Mouse (Mus musculus) large intestine, adult 2 months (tissue): Measurements from ENCODE around the gene Atp5l. TPM values are rescaled to one million over a fixed set of nuclear protein-coding genes. Genes with fewer than 3 reads are reported as not detected.
A peak's percentile ranks its signal among the peaks of the same experiment; 100 is the strongest.
"Not testable (repeated sequence)": the region's sequence is repeated elsewhere in the genome, so short reads cannot be mapped to it uniquely, and the experiment has no call there.

Experiments used
- DNase-seq: peaks from one replicate; pipeline ENCODE4 v3.0.0-alpha.2; 2012; ENCODE audit warnings: low read depth, low spot score
- WGBS: fragments of 180-500 bp; shearing (Covaris S2); methylation state at CpG from one replicate; pipeline ENCODE4 v1.1.7; 2018; 5-methylcytosine and 5-hydroxymethylcytosine counted together
- polyA plus RNA-seq: library from polyadenylated mRNA; depleted of rRNA; stranded (reverse); fragments of >200 nt; gene quantifications from 2 replicates; pipeline ENCODE4 v1.2.3, GENCODE M21; 2012; rRNA removed

The Atp5l gene
- polyA plus RNA-seq: 453 and 486 TPM in 2 replicates

DNA sequence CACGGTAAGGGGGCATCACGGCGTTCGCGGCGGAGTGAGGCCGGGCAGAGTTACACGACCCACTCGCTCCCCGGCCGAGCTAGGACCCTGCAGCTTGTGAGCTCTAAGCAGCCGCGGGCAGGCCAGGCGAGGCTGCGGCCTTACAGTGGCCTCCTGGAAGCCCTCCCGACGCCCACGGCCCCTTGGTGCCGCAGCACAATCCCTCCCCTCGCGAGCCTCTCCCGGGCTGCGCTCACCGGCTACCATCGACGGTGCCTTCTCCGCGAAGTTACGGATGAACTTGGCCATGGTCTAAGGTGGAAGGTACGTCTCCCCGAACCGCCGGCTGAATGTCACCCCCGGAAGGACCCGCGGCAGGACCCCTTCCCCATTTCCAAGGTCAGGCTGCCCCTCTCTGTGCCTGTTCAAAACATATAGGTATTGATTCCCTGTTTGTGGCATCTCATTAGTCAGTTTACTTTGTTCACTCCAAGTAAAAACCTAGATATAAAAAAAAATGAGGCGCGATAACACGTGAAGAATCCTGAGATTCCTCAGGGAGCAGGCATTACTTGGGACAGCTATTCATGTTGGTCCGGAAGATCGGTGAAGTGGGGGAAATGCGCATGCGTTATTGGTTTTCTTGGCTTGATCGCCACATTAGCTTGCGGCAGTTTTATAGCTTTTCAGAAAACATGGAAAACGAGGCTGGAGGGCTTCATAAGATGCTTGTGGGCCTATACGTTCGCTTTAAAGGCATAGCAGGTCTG, at the start of gene Atp5l:
Gene Atp5l (minus strand): TSS at position 369 of the 749 bp plus-strand sequence.
- DNase-seq: peak; percentile 89
- WGBS: under 1% methylated on average over 48 of the region's 48 CpGs

DNA sequence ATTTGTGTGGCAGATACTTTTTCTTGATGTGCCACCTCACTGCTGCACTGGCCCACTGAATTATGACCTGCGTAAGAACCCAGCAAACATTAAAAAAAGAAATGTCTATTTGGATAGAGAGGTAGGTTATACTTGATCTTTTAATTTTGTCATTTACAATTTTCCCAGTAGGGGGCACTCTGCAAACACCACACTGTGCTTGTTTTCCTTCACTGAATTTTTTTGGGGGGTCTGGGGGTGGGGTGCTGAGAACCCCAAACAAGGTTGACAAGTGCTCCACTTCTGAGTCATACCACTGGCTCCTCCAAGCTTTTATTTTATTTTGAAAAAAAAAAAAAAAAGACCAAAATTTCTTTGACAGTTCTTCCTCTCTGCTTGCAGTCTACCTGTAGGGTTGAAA, 48.9 kb upstream of the Atp5l start:
- DNase-seq: no peak
- WGBS: 34% methylated on average over 1 of the region's 1 CpGs

DNA sequence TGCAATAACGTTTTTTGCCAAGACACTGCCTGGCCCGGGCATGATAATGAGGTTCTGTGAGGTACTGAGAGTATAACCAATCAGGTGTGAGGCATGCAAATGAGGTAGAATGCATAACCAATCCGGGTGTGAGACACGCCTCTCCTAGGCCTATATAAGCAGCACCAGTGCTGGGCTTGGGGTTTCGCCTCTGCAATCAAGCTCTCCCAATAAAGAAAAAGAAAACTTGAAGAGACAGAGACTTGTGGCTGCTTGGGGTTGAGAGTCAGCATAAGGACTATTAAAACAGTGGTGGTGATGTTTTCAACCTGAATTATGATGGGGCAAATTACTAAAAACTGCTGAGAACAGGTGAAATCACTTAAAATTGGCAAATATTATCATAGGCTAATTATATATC, 47.2 kb upstream of the Atp5l start:
- not testable (repeated sequence) for DNase-seq
- 71% methylated on average over 5 of the region's 5 CpGs for WGBS

GRCm38 (mm10) chr9:44966815-44967242, 46.3 kb upstream of the Atp5l start:
- peak; percentile 54 for DNase-seq
- 16% methylated on average over 3 of the region's 3 CpGs for WGBS

GRCm38 (mm10) chr9:44965833-44966466, 45.4 kb upstream of the Atp5l start:
- no peak for DNase-seq
- 12% methylated on average over 10 of the region's 10 CpGs for WGBS

- under 1% methylated on average over 39 of the region's 39 CpGs for WGBS
- peak; percentile 96 for DNase-seq
These were observed 44.7 kb upstream of the Atp5l start, which contains the start of gene Ube4a for GRCm38 (mm10) chr9:44965126-44965832. Gene Ube4a, minus strand, starts transcription at chr9:44965600.

DNA sequence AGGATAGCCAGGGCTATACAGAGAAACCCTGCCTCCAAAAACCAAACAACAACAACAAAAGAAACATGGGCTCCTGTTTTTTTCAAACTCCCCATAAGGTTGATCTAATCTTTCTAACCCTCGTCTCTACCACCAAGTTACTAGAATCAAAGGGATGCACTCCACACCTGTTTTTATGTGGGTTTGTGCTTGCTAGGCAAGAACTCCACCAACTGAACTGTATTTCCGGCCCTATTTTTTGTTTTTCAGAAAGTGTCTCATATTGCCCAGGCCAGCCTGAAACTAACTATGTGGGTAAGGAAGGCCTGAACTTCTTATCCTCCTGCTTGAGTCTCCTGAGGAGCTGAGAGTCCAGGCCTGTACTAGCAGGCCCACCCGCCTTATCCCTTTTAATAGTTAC, 33.9 kb upstream of the Atp5l start:
- 92% methylated on average over 3 of the region's 3 CpGs for WGBS
- DNase-seq: no peak

- 62% methylated on average over 5 of the region's 5 CpGs for WGBS
- DNase-seq: no peak
These were observed 27.3 kb upstream of the Atp5l start for GRCm38 (mm10) chr9:44947836-44948235.

DNA sequence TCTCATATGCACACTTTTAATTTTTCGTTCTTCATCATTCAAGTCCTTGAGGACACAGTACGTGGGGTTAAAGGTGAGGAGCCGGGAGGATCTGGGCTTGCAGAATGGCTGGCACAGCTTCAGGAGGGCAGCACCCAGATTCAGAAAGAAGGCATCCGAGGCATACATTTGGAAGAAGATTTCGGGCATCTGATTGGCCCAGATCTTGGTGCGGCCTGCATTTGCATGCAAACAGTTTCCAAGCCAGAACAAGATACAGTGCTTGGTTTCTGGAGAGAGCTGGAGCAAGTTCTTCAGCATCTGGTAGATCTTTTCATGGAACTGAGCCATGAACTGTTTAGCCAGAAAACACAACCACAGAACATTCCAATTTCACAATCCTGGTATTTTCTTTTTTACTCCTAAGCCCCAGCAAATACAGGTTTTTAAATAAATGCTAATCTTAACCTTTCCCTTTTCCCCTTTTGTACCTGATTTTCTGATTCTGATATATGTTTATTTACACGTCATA, 25.7 kb upstream of the Atp5l start:
- 89% methylated on average over 7 of the region's 7 CpGs for WGBS
- no peak for DNase-seq

- WGBS: 95% methylated on average over 4 of the region's 4 CpGs
- no peak for DNase-seq
These were observed 21.9 kb upstream of the Atp5l start for GRCm38 (mm10) chr9:44942421-44942820.

DNA sequence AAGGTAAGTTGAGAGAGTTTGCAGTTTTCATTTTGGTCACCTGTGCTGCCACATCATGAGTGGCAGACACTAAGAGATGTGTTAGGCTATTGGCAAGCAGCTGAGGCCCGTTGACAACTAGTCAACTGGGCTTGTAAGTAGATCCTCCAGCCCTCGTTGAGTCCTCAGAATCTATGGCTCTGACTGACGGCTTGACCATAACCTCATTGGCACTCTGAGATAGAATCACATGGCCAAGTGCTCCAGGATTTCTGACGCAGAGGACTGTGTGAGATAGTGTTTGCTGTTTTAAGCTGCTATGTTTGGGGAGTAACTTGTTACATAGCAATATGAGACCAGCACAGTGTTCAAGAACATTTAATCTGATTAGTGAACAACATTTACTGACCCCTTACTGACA, 21.2 kb upstream of the Atp5l start:
- DNase-seq: no peak
- 92% methylated on average over 4 of the region's 4 CpGs for WGBS

DNA sequence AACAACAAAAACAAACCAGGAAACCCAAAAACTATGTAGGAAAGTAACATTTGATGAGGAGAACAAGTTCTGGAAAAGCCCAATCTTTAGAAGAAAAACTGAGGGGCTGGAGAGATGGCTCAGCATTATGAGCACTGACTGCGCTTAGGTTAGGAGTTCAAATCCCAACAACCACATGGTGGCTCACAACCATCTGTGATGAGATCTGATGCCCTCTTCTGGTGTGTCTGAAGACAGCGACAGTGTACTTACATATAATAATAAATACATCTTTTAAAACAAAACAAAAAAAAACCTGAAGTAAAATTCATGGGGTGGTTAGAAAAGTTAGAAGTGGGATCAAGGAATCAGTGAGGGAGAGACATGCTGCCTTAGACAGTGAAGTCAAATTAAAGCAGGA, 1.0 kb upstream of the Atp5l start:
- WGBS: 79% methylated on average over 2 of the region's 2 CpGs

GRCm38 (mm10) chr9:44921123-44921468, 554 bp upstream of the Atp5l start:
- WGBS: under 1% methylated on average over 8 of the region's 8 CpGs
- no peak for DNase-seq

More for the DNA sequence above, 1.0 kb upstream of the Atp5l start:
- no peak for DNase-seq

GRCm38 (mm10) chr9:44919606-44920005, 936 bp downstream of the Atp5l start:
- WGBS: 22% methylated on average over 2 of the region's 2 CpGs
- DNase-seq: no peak

GRCm38 (mm10) chr9:44916196-44916595, 4.3 kb downstream of the Atp5l start:
- DNase-seq: no peak
- 17% methylated on average over 1 of the region's 1 CpGs for whole genome bisulfite sequencing

DNA sequence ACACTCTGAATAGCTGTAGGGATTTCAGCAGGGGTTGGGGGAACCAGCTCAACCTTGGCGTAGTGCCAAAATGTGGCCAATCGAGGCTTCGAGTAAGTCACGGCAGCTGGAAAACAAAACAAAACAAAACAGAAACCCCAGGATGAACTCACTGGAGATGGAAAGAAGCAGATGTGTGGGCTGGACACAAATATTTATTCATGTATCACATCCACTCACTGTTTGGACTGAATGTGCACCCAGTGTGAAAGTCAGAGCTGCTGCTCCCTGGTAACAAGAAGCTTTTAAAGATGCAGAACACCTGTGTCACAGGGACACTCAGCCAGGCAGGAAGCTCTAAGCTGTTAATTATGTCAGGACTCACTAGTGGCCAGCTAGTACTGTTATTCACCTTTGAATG, 5.8 kb downstream of the Atp5l start:
- WGBS: 24% methylated on average over 4 of the region's 4 CpGs
- no peak for DNase-seq

DNA sequence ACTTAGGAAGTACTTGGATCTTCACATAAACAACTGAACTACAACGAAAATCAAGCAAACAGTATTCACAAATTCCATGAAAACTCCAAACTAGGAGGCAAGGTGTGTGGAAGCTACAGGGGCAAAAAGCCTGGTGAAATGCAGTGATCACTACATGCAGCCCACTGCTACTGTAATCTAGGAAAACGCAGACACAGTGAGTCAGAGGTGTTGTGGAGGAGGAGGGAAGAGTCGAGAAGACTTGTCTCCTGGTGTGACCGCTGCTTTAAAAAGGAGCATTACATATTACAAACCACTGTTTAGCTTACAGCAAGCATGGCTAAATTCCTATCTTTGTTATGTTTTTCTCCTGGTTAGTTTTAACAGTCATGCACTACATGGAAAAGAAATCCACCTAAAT, 9.2 kb downstream of the Atp5l start:
- WGBS: 88% methylated on average over 4 of the region's 4 CpGs

DNA sequence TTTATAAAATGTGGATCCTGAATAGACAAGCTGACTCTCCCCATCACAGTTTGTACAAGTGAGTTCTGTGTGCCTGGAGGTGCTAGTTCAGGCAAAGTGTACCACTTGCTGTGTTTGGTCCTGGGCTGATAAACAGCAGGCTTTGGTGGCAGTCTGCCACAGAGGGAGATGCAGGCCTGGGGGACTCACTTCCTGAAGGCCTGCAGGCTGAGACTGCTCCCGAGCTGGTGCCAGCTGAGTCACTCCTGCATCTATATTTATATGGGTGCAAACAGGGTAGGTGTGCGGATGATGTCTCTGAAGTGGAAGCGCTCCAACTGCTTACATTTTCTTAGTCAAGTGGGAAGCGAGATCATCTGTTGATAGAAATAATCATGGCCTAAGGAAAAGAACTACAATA, 14.9 kb downstream of the Atp5l start:
- DNase-seq: no peak
- 45% methylated on average over 4 of the region's 4 CpGs for WGBS

More for the DNA sequence above, 9.2 kb downstream of the Atp5l start:
- no peak for DNase-seq

GRCm38 (mm10) chr9:44904964-44905363, 15.6 kb downstream of the Atp5l start:
- WGBS: 50% methylated on average over 5 of the region's 5 CpGs
- DNase-seq: no peak

DNA sequence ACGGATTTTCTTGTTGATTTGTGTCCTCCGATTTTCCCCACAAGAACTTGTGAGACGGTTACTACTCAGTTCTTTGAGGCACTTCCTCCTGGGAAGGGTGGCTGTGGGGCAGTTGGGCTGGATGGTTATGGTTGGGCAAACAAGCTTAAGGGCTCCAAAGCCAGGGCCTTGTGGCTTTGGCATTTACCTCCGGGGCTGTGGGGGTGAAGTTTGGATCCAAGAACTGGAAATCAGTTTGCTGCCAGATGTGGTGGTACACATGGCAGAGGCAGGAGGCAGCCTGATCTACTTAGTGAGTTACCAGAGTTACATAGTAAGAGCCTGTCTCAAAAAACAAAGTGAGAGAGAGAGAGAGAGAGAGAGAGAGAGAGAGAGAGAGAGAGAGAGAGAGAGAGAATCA, 16.7 kb downstream of the Atp5l start:
- WGBS: 75% methylated on average over 4 of the region's 4 CpGs

More for the DNA sequence above, 16.7 kb downstream of the Atp5l start:
- no peak for DNase-seq
